Mouse (Mus musculus) C3H10T1/2 (cell line): ENCODE measurements around the gene Flot2. TPM values are rescaled to one million over a fixed set of nuclear protein-coding genes. Genes with fewer than 3 reads are reported as not detected.

Experiments
- polyA plus RNA-seq, 2 experiments: library from polyadenylated mRNA; unstranded; fragments of >200 nt; fragmentation: generic; extraction: Trizol; gene quantifications; one replicate each; pipeline ENCODE4 v1.2.1; 2012; ENCODE audit warnings: missing spikeins in 2 of 2

Flot2 gene
- 10 to 100 TPM; 68.0 to 85.1 TPM for polyA plus RNA-seq

GRCm38 (mm10) chr11:78037831-78038752 is at the start of gene Flot2:
Flot2 (plus strand) TSS chr11:78037931.

GRCm38 (mm10) chr11:78031947-78032808 is 5.6 kb upstream of the Flot2 start, which contains the start of gene Dhrs13:
Dhrs13 (plus strand) TSS chr11:78032280.

GRCm38 (mm10) chr11:78079961-78080921 is 42.5 kb downstream of the Flot2 start, which contains the start of gene Eral1:
Eral1 (minus strand) TSS chr11:78080383.

GRCm38 (mm10) chr11:78094504-78095143 is 56.9 kb downstream of the Flot2 start, which contains the start of gene Fam222b:
Fam222b (plus strand) TSS chr11:78094660.

Other genes with a start within 250 kb of the Flot2 start
- gene Pipox, start 143.8 kb upstream of the Flot2 start, polyA plus RNA-seq: 1 to 10 TPM in 1 of 2 experiments, under 1 TPM in 1; 0.05 to 4.8 TPM
- gene Sez6, start 107.1 kb upstream of the Flot2 start, polyA plus RNA-seq: not detected
- gene Phf12, start 55.2 kb upstream of the Flot2 start, polyA plus RNA-seq: 10 to 100 TPM in 1 of 2 experiments, 1 to 10 TPM in 1; 7.7 to 27.1 TPM
- gene Dhrs13, start 5.7 kb upstream of the Flot2 start, polyA plus RNA-seq: 10 to 100 TPM; 14.3 to 26.1 TPM
- 10 to 100 TPM; 15.1 to 27.9 TPM for gene Eral1, start 42.5 kb downstream of the Flot2 start, polyA plus RNA-seq
- gene Fam222b, start 56.7 kb downstream of the Flot2 start, polyA plus RNA-seq: 10 to 100 TPM in 1 of 2 experiments, 1 to 10 TPM in 1; 5.8 to 13.0 TPM
- 10 to 100 TPM; 47.2 to 71.6 TPM for gene Traf4, start 127.7 kb downstream of the Flot2 start, polyA plus RNA-seq
- 10 to 100 TPM in 1 of 2 experiments, 1 to 10 TPM in 1; 7.0 to 20.5 TPM for gene Nek8, start 138.7 kb downstream of the Flot2 start, polyA plus RNA-seq
- gene Tlcd1, start 138.8 kb downstream of the Flot2 start, polyA plus RNA-seq: 10 to 100 TPM; 16.0 to 28.6 TPM
- 1,000 to 10,000 TPM; 3,235 to 5,071 TPM for gene Rpl23a, start 145.7 kb downstream of the Flot2 start, polyA plus RNA-seq
- 100 to 1,000 TPM; 162 to 164 TPM for gene Rab34, start 150.5 kb downstream of the Flot2 start, polyA plus RNA-seq
- under 1 TPM; 0.04 to 0.46 TPM for gene Proca1, start 155.5 kb downstream of the Flot2 start, polyA plus RNA-seq
- 100 to 1,000 TPM in 1 of 2 experiments, 10 to 100 TPM in 1; 51.3 to 208 TPM for gene Sdf2, start 207.8 kb downstream of the Flot2 start, polyA plus RNA-seq
- 10 to 100 TPM in 1 of 2 experiments, 1 to 10 TPM in 1; 8.9 to 57.5 TPM for gene Supt6, start 208.1 kb downstream of the Flot2 start, polyA plus RNA-seq
- 10 to 100 TPM; 20.6 to 56.8 TPM for gene 2610507B11Rik, start 223.8 kb downstream of the Flot2 start, polyA plus RNA-seq